Mouse (Mus musculus): ENCODE measurements at regions not wholly inside any gene's neighbourhood (a gene's known extent, or its start where the extent isn't known, plus 50 kb on each side); places are given as distances from the start of the nearest gene placed in this dataset.

DNA sequence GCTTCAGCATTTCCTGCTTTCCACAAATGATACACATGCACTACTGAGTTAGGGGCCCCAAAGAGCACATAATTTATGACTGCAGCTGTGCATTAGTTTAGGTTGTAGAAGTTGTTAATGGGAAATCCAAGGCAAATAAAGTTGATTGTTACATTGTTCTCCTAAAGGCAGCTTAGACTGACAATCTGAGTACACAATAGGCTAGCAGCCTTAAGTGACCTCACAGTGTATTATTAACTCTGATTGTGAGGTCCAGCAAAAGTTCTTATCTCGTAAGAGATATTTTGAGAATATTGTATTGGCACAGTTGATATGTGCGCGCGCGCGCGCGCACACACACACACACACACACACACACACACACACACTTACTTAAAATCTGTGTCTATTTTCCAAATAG lies 70.5 kb upstream of the Yae1d1 start:
- no peak for DNase-seq

DNA sequence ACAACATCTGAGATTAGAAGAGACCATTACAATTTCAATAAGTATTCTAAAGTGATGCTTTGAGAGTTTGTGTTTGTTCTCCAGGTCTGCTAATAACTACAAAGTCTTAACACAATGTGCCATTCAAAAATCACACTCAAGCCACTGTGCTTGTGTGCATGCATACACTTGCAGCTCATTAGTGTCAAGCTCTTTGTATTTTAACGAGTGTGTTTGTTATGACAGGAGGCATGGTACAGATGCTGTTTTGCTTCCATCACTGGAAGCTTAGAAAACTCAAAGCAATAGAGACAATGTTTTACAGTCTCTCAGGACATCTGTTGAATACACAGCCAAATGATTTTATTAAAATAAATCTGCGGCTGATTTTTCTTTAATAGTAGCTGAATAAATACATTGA lies 67.1 kb upstream of the Yae1d1 start:
- DNase-seq: no peak

DNA sequence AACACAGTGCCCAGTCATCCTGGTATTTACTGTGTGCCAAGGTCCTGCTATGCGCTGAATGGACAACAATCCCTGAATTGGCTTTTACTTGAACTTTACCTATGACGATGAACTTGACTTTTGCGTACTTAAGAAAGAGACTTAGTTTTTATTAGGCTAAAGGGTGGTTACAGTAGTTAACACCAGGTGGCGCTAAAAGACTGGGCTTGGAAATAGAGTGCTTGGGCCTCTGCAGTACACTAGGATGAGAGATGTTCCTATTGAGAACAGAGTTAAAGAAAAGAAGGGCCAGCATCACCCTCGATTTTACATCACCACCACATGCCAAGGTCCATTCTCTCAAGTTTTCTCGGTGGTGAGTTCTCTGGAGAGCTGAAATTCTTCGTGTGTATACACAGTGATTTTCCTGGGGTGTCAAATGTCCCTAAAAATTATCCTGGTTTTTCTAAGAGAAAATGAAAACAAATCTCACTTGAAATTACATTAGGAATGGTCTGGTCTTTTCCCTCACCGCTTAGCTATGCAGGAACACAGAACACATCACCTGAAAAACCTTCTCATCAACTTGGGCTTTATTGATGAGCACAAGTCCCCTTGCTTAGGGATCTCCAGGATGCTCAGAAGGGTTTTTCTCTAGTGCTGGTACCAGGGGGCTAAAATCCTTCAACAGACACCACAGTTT lies 64.2 kb upstream of the Yae1d1 start:
- peak; percentile 42 for DNase-seq

DNA sequence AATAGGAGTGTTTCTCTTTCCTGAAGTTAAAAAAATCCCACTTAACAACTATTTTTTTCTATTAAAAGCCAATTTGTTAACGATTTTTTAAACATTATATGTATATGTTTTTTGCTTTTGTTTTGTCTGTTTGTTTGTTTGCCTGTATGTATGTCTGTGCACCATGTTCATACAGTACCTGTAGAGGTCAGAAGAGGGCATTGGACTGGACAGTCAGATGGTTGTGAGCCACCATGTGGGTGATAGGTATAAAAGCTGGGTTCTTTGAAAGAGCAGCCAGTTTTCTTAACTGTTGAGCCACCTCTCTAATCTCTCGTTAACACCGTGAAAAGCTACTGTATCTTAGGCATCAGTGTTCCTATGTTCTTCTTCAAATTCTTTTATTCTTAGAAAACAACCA lies 63.7 kb upstream of the Yae1d1 start:
- no peak for DNase-seq

DNA sequence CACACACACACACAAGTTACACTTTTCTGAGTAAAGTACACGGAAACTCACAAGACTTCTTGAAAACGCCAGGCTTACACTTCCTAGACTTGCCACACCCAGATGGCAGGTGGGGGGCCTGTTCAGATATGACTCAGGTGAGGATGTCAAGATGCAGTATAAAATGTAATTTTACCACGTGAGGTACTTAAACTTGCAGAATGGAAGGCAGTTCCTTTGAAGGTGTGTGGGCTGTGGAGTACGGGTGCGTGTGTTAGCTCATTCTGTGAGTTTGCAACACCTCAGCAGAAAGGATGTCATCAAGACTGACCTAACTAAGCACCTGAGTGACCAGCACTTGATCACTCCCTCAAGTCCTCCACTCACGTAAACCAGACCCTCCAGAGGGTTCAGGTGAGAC lies 50.0 kb upstream of the Yae1d1 start:
- no peak for DNase-seq
